Mouse (Mus musculus): ENCODE data around the gene Sarnp. TPM values are rescaled to one million over a fixed set of nuclear protein-coding genes. Genes with fewer than 3 reads are reported as not detected.
A peak's percentile ranks its signal among the peaks of the same experiment; 100 is the strongest.

Gene Sarnp
- polyA plus RNA-seq, 1 experiment from 2014 or later = 295 TPM

DNA sequence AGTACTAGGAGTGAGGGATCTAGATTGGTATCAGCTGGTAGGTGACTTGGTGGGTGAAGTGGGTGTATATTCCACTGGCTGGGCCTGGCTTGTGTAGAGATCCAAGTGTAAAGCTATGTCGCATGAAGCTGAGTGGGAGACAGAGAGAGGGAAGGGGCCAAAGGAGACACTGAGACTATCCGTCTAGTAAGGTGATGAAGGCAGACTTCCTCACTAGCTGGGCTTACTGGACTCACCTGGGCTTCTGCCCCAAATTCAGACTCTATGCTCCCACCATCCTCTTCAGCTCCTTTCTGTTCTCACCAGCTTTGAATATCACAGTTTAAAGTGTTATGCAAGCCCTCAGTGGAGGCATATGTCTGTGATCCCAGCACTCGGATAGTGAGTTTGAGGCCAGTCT lies 99.5 kb downstream of the Sarnp start:
- no peaks in the 10 kb centered on the region for H3K9me3 ChIP-seq (ENCODE audit: control insufficient read depth, low read length)
- H3K36me3 ChIP-seq (ENCODE audit: control insufficient read depth, insufficient read depth, low read length) = peaks cover 14% of the 10 kb centered on the region
- H3K27ac ChIP-seq (replicated peaks; ENCODE audit: low read depth, low read length) = no peak overlapping the region
- no peak overlapping the region for H3K9ac ChIP-seq (ENCODE audit: low read length)
- no peak overlapping the region for H3K4me3 ChIP-seq (ENCODE audit: low read depth, low read length)
- WGBS = 96% methylated on average over 3 of the region's 3 CpGs
- H3K4me1 ChIP-seq (ENCODE audit: control insufficient read depth, insufficient read depth, low read length) = peaks cover 11% of the 10 kb centered on the region; the same call in 1 of the 2 replicates
- H3K4me2 ChIP-seq (ENCODE audit: low read depth, severe bottlenecking) = no peak overlapping the region
- no peak for DNase-seq (ENCODE audit: low spot score)
- ATAC-seq (ENCODE audit: insufficient number of reproducible peaks, low FRiP score, low TSS enrichment, low read depth) = no peak
- no peaks in the 10 kb centered on the region for H3K27me3 ChIP-seq (ENCODE audit: control insufficient read depth, insufficient read depth, low read length)

DNA sequence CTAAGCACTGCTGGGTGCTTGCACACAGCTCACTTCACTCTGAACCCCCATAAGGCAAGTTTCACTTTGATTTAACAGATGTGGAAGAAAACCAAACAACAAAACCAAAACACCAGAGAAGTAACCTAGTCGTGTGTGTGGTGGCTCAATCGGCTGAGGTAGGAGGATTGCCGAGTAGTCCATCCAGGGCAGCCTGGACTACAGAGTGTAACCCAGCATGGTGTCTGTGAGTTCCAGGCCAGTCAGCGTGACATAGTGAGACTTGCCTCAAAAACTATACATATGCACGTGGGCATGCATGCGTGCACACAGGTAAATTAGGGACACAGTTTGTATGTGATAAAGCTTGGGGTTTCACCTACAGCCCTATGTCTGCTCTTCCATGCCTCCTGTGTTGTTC lies 100.3 kb downstream of the Sarnp start:
- no peaks in the 10 kb centered on the region for H3K27me3 ChIP-seq (ENCODE audit: control insufficient read depth, insufficient read depth, low read length)
- ATAC-seq (ENCODE audit: insufficient number of reproducible peaks, low FRiP score, low TSS enrichment, low read depth) (no peak), DNase-seq (ENCODE audit: low spot score) (no peak)
- no peak overlapping the region for H3K4me2 ChIP-seq (ENCODE audit: low read depth, severe bottlenecking)
- no peak overlapping the region for H3K4me3 ChIP-seq (ENCODE audit: low read depth, low read length)
- H3K9ac ChIP-seq (ENCODE audit: low read length) = no peak overlapping the region
- no peaks in the 10 kb centered on the region for H3K9me3 ChIP-seq (ENCODE audit: control insufficient read depth, low read length)
- 93% methylated on average over 6 of the region's 6 CpGs for WGBS
- H3K27ac ChIP-seq (replicated peaks; ENCODE audit: low read depth, low read length) = no peak overlapping the region
- H3K36me3 ChIP-seq (ENCODE audit: control insufficient read depth, insufficient read depth, low read length) = peaks cover 14% of the 10 kb centered on the region
- peaks cover 16% of the 10 kb centered on the region for H3K4me1 ChIP-seq (ENCODE audit: control insufficient read depth, insufficient read depth, low read length)

DNA sequence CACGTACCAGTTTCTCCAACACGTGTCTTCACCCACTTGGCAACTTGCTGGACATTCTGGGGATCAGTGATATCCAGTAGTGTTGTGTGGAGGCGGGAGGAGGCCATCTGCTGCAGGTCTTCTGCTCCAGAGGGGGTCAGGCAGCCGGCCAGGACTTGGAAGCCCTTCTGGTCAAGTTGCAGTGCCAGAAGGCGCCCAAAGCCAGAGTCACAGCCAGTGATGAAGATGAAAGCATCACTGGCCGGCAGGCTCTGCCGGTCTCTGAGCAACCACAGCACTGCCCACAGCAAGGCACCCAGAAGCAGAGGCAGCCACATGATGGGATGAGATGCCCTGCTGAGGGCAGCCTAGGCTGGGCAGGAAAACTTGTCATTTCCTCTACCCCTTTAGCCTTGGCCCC lies 101.1 kb downstream of the Sarnp start:
- Histone ChIP-seq H3K27ac (replicated peaks; ENCODE audit: low read depth, low read length) (no peak overlapping the region), H3K9me3 (ENCODE audit: control insufficient read depth, low read length) (no peaks in the 10 kb centered on the region), H3K36me3 (ENCODE audit: control insufficient read depth, insufficient read depth, low read length) (peaks cover 14% of the 10 kb centered on the region), H3K9ac (ENCODE audit: low read length) (no peak overlapping the region), H3K27me3 (ENCODE audit: control insufficient read depth, insufficient read depth, low read length) (no peaks in the 10 kb centered on the region), H3K4me2 (ENCODE audit: low read depth, severe bottlenecking) (no peak overlapping the region), H3K4me3 (ENCODE audit: low read depth, low read length) (no peak overlapping the region), H3K4me1 (ENCODE audit: control insufficient read depth, insufficient read depth, low read length) (peaks cover 19% of the 10 kb centered on the region)
- WGBS = 77% methylated on average over 7 of the region's 7 CpGs
- DNase-seq (ENCODE audit: low spot score) (no peak), ATAC-seq (ENCODE audit: insufficient number of reproducible peaks, low FRiP score, low TSS enrichment, low read depth) (no peak)

DNA sequence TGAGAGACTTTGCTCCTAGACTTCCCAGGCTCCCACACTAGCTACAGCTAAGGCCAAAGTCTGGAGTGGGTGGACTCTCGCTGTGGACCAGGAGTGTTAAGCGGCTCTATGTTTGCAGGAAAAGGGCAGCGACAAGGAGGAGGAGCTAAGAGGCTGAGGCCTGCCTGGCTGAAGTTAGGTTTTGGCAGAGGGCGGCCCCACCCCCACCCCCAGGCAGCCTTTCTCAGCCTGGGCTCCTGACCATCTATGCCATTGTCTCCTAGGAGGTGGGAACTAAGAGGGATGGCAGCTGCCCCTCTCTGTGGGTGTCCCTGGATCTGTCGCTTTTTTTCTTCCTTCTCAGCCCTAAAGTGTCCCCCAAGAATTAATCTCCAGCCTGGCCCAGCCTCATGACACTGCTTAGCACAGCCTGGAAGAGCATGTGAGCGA lies 102.1 kb downstream of the Sarnp start:
- Histone ChIP-seq H3K4me3 (ENCODE audit: low read depth, low read length) (no peak overlapping the region), H3K4me2 (ENCODE audit: low read depth, severe bottlenecking) (no peak overlapping the region), H3K36me3 (ENCODE audit: control insufficient read depth, insufficient read depth, low read length) (peaks cover 8% of the 10 kb centered on the region; the same call in 1 of the 2 replicates), H3K9ac (ENCODE audit: low read length) (no peak overlapping the region), H3K9me3 (ENCODE audit: control insufficient read depth, low read length) (no peaks in the 10 kb centered on the region), H3K4me1 (ENCODE audit: control insufficient read depth, insufficient read depth, low read length) (peaks cover 21% of the 10 kb centered on the region), H3K27ac (replicated peaks; ENCODE audit: low read depth, low read length) (no peak overlapping the region), H3K27me3 (ENCODE audit: control insufficient read depth, insufficient read depth, low read length) (no peaks in the 10 kb centered on the region)
- 30% methylated on average over 6 of the region's 6 CpGs for WGBS
- no peak for DNase-seq (ENCODE audit: low spot score)
- ATAC-seq (ENCODE audit: insufficient number of reproducible peaks, low FRiP score, low TSS enrichment, low read depth) = no peak

DNA sequence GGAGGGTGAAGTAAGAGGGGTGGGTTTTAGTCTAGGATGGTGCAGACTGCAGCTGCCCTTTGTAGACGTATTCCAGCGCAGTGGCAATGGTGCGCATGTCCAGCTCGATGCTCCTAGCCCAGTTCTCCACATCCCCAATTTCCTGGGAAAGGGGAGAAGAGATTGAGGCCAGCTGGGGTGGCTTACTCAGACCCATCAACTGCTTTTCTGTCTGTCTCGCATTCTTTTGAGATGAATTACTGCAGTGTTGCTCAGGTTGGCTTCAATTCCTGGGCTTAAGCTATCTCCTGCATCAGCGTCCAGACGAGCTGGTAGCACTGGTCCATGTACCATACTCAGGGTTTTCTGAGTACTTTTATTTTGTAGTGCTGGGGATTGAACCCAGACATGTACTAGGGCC lies 102.8 kb downstream of the Sarnp start:
- Histone ChIP-seq H3K27me3 (ENCODE audit: control insufficient read depth, insufficient read depth, low read length) (no peaks in the 10 kb centered on the region), H3K9ac (ENCODE audit: low read length) (no peak overlapping the region), H3K4me3 (ENCODE audit: low read depth, low read length) (no peak overlapping the region), H3K36me3 (ENCODE audit: control insufficient read depth, insufficient read depth, low read length) (peaks cover 8% of the 10 kb centered on the region; the same call in 1 of the 2 replicates), H3K4me2 (ENCODE audit: low read depth, severe bottlenecking) (no peak overlapping the region), H3K4me1 (ENCODE audit: control insufficient read depth, insufficient read depth, low read length) (peaks cover 21% of the 10 kb centered on the region), H3K27ac (replicated peaks; ENCODE audit: low read depth, low read length) (no peak overlapping the region), H3K9me3 (ENCODE audit: control insufficient read depth, low read length) (no peaks in the 10 kb centered on the region)
- no peak for DNase-seq (ENCODE audit: low spot score)
- WGBS = 82% methylated on average over 7 of the region's 7 CpGs
- no peak for ATAC-seq (ENCODE audit: insufficient number of reproducible peaks, low FRiP score, low TSS enrichment, low read depth)

DNA sequence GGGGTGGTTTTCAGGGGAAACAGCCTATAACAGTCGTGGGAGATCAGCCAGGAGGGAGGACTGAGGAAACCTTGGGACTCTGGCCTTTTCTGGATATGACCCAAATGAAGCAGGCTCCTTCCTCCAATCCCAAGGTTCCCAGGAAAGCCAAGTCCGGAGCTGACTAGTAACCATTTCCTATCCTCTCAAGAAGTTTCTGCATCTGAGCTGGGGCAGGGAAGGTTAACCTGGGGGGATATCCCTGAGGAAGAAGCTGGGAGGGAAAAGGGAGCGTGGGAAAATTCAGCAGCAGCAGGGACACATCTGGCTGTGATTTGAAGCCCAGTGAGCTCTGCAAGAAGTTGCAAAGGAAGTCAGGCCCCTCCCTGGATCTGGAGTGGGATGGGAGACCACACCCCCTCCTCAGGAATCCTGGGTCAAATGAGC lies 103.6 kb downstream of the Sarnp start:
- no peaks in the 10 kb centered on the region for H3K27me3 ChIP-seq (ENCODE audit: control insufficient read depth, insufficient read depth, low read length)
- 46% methylated on average over 3 of the region's 3 CpGs for WGBS
- DNase-seq (ENCODE audit: low spot score) (no peak), ATAC-seq (ENCODE audit: insufficient number of reproducible peaks, low FRiP score, low TSS enrichment, low read depth) (no peak)
- H3K36me3 ChIP-seq (ENCODE audit: control insufficient read depth, insufficient read depth, low read length) = peaks cover 6% of the 10 kb centered on the region; the same call in 1 of the 2 replicates
- peaks cover 21% of the 10 kb centered on the region for H3K4me1 ChIP-seq (ENCODE audit: control insufficient read depth, insufficient read depth, low read length)
- H3K9me3 ChIP-seq (ENCODE audit: control insufficient read depth, low read length) = no peaks in the 10 kb centered on the region
- no peak overlapping the region for H3K9ac ChIP-seq (ENCODE audit: low read length)
- no peak overlapping the region for H3K4me2 ChIP-seq (ENCODE audit: low read depth, severe bottlenecking)
- no peak overlapping the region; the same call in 1 of the 2 replicates for H3K27ac ChIP-seq (replicated peaks; ENCODE audit: low read depth, low read length)
- H3K4me3 ChIP-seq (ENCODE audit: low read depth, low read length) = no peak overlapping the region

DNA sequence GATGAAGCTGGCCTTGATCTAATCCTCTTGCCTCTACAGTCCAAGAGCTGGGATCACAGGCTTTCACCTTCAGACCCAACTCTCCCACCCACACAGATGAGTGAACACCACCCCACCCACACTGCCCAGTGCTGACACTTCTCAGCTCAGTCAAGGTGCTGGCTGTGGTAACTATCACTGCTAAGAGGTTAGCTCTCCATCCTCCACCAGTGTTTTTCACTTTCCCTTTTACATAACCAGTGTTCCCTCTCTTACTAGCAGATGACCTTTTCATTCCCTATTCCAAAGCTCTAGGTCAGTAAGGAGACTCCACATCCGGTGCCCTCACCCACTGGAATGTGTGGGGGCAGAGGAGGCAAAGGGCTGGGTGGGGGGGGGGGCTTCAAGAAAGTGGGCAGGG lies 104.1 kb downstream of the Sarnp start:
- no peak overlapping the region for H3K4me3 ChIP-seq (ENCODE audit: low read depth, low read length)
- no peak overlapping the region; the same call in 1 of the 2 replicates for H3K27ac ChIP-seq (replicated peaks; ENCODE audit: low read depth, low read length)
- no peak for DNase-seq (ENCODE audit: low spot score)
- no peak overlapping the region for H3K9ac ChIP-seq (ENCODE audit: low read length)
- no peaks in the 10 kb centered on the region for H3K27me3 ChIP-seq (ENCODE audit: control insufficient read depth, insufficient read depth, low read length)
- H3K4me1 ChIP-seq (ENCODE audit: control insufficient read depth, insufficient read depth, low read length) = peaks cover 21% of the 10 kb centered on the region
- H3K9me3 ChIP-seq (ENCODE audit: control insufficient read depth, low read length) = no peaks in the 10 kb centered on the region
- WGBS = 67% methylated on average over 1 of the region's 1 CpGs
- peaks cover 6% of the 10 kb centered on the region; the same call in 1 of the 2 replicates for H3K36me3 ChIP-seq (ENCODE audit: control insufficient read depth, insufficient read depth, low read length)
- no peak overlapping the region for H3K4me2 ChIP-seq (ENCODE audit: low read depth, severe bottlenecking)
- no peak for ATAC-seq (ENCODE audit: insufficient number of reproducible peaks, low FRiP score, low TSS enrichment, low read depth)

DNA sequence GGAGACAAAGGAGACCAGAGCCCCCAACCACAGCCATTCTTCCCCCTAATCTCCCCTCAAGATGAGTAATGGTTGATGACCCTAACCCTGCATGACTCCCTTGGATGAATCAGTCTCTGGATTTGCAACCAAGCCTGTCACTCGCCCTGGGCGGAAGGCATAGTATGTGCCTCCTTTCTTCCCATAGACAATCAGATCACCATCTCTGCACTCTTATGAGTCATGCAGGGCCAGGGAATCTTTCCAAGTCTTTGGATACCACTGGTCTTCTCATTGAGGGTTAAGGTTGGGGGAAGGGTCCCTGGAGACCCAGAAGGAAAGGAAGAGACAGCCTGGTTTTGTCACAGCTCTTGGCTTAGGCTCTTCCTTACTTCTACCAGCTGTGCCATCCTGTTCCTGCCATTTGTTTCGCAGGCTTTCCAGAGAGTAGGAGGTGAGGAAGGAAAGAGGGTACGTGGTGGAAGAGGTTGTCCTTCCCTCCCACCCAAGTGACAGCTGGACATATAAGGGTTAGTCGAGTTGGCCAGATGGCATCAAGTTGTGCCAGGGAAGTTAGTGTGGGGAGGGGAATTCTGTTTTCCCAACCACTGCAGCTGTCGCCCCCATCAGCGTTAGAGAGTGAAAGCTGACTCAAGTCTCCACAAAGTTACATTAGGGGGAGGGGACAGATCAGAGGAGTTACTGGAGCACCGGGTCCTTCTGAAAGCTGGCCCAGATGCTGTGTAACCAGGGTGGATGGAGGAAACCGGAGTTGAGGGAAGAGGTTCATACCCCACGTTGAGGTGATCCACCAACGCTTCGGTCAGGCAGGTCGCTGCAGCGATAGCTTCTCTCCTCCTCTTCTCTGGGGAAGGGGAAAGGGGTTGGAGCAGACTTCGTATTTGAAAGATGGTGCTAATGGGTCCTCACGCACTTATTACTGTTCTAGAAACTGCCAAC lies 105.0 kb downstream of the Sarnp start:
- Histone ChIP-seq H3K9ac (ENCODE audit: low read length) (peak overlapping the region; percentile 74; the same call in 1 of the 2 replicates), H3K27ac (replicated peaks; ENCODE audit: low read depth, low read length) (no peak overlapping the region), H3K4me2 (ENCODE audit: low read depth, severe bottlenecking) (peak overlapping the region; percentile 72), H3K36me3 (ENCODE audit: control insufficient read depth, insufficient read depth, low read length) (0 out of 2 replicates have a peak, but pooled peaks cover 3% of the 10 kb centered on the region), H3K4me3 (ENCODE audit: low read depth, low read length) (peak overlapping the region; percentile 83), H3K9me3 (ENCODE audit: control insufficient read depth, low read length) (no peaks in the 10 kb centered on the region), H3K4me1 (ENCODE audit: control insufficient read depth, insufficient read depth, low read length) (peaks cover 21% of the 10 kb centered on the region), H3K27me3 (ENCODE audit: control insufficient read depth, insufficient read depth, low read length) (no peaks in the 10 kb centered on the region)
- ATAC-seq (ENCODE audit: insufficient number of reproducible peaks, low FRiP score, low TSS enrichment, low read depth) = peak; percentile 6; the same call in 1 of the 2 replicates
- 74% methylated on average over 16 of the region's 16 CpGs for WGBS
- DNase-seq (ENCODE audit: low spot score) = no peak

All from limb, embryonic 11.5 days (tissue).